Mouse (Mus musculus) macrophage (primary cell): ENCODE measurements around the gene Crabp2. TPM values are rescaled to one million over a fixed set of nuclear protein-coding genes. Genes with fewer than 3 reads are reported as not detected.

ENCODE experiments used
- H3K27ac ChIP-seq: fragments of 350-480 bp; formaldehyde crosslinking; 2 replicates; pipeline ENCODE4 v1.9.0; 2021
- H3K36me3 ChIP-seq: fragments of 350-480 bp; formaldehyde crosslinking; 2 replicates; pipeline ENCODE4 v1.9.0; 2021; ENCODE audit errors: inconsistent target
- H3K4me3 ChIP-seq: fragments of 350-480 bp; formaldehyde crosslinking; 2 replicates; pipeline ENCODE4 v1.9.0; 2021; ENCODE audit errors: inconsistent target
- H3K79me2 ChIP-seq: fragments of 350-480 bp; formaldehyde crosslinking; 2 replicates; pipeline ENCODE4 v1.9.0; 2021; ENCODE audit errors: inconsistent target
- WGBS: methylation state at CpG from one replicate; pipeline ENCODE4 v1.1.7; 2026; ENCODE audit warnings: inconsistent platforms; ENCODE audit not compliant: missing documents; 5-methylcytosine and 5-hydroxymethylcytosine counted together
- polyA plus RNA-seq: library from polyadenylated mRNA; stranded (reverse); fragments of 250-400 nt; gene quantifications from 3 replicates; pipeline ENCODE4 v1.2.4, GENCODE M21; 2018; ENCODE audit warnings: inconsistent platforms

Crabp2 gene
- polyA plus RNA-seq, 1 experiment from 2014 or later = not detected

DNA sequence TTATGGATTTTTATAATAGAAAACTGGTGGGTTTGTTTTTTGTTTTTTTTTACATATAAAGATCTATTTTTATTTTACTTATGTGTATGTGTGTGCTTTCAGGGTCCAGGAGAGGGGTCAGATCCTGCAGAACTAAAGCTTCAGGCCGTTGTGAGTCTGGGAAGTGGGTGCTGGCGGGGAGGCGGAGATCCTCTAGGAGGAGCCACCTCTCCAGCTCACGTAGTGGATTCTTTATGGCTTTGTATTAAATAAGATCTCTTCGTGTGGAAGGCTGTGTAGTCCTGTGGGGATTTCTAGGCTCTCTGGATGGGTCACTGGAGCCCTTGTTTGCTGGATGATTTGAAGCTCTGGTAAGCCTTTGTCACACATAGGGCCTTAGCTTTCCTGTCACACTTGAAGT lies 7.9 kb upstream of the Crabp2 start:
- Histone ChIP-seq H3K36me3 (peaks cover 54% of the 10 kb centered on the region), H3K27ac (no peak overlapping the region), H3K79me2 (peaks cover 20% of the 10 kb centered on the region), H3K4me3 (no peak overlapping the region)
- WGBS = 88% methylated on average over 5 of the region's 5 CpGs

DNA sequence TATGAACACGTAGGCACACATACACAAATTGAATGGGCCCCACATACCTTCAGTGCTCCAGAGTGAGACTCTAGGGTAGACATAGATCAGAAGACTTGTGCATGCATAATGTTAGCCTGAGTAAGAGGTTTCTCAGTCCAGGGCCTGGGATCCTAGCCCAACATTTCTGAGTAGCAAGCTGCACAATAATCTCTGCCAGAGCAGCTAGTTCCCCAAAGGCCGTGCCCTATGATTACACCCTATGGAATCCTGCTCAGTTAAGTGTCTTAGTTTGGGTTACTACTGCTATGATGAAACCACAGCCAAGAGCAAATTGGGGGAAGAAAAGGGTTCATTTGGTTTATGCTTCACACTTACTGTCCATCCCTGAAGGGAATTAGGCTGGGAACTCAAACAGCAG lies 6.0 kb upstream of the Crabp2 start:
- WGBS = 92% methylated on average over 2 of the region's 2 CpGs
- Histone ChIP-seq H3K79me2 (peaks cover 1% of the 10 kb centered on the region; the same call in 1 of the 2 replicates), H3K4me3 (no peak overlapping the region), H3K27ac (no peak overlapping the region), H3K36me3 (peaks cover 44% of the 10 kb centered on the region)

DNA sequence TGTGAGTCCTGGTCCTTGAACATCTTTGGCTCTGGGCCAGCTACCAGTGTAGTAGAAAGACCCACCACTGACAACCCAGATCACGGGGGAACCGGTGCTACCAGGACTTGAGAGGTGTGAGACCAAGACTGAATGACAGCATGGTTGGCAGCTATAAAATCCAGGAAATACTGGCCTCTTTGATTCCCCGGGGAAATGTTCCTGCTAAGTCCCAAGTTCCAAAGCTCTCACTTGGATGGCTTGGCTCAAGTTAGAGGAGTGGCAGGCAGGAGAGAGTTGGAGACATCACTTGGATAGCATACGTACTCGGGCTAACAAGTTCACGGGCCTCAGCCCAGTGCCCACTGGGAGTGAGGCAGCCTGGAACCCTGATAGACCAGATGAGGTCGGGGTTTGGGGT lies 4.9 kb upstream of the Crabp2 start:
- Histone ChIP-seq H3K27ac (no peak overlapping the region), H3K79me2 (no peaks in the 10 kb centered on the region), H3K4me3 (no peak overlapping the region), H3K36me3 (peaks cover 34% of the 10 kb centered on the region)
- WGBS = 87% methylated on average over 7 of the region's 7 CpGs

DNA sequence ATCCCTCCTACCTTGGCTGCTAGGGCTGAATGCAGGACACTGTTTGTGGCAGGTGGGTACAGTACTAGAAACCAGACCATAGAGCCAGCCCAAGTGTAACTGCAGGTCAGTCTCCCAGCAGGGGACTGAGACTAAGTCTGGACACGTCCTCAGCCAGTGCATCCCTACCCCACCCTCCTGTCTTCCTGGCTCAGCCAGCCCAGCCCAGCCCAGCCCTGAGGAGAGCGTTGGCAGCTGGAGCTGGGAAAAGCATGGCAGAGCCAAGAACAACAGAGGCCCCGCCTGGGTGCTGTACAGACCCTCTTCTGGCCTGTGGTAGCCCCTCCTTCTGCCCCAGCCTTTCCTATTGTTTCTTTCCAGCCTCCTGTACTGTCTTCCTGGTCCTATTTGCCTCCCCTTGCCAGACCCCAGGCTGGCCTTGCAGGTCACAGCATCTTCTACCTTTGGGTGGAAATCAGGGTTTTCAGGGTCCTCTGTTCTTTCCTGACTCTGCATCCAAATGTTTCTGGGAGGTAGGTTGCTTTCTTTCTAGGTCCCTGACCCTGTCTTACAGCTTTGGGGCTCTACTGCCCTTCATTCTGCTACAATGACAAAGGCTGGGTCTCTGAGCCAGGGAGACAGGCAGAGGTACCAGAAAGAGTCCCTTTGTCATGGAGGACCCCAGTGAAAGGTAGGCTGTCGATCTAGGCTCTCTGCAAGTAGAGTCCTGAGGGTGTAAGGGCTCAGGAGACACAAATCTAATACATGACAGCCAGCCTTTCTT lies 3.4 kb upstream of the Crabp2 start:
- no peaks in the 10 kb centered on the region for H3K79me2 ChIP-seq

DNA sequence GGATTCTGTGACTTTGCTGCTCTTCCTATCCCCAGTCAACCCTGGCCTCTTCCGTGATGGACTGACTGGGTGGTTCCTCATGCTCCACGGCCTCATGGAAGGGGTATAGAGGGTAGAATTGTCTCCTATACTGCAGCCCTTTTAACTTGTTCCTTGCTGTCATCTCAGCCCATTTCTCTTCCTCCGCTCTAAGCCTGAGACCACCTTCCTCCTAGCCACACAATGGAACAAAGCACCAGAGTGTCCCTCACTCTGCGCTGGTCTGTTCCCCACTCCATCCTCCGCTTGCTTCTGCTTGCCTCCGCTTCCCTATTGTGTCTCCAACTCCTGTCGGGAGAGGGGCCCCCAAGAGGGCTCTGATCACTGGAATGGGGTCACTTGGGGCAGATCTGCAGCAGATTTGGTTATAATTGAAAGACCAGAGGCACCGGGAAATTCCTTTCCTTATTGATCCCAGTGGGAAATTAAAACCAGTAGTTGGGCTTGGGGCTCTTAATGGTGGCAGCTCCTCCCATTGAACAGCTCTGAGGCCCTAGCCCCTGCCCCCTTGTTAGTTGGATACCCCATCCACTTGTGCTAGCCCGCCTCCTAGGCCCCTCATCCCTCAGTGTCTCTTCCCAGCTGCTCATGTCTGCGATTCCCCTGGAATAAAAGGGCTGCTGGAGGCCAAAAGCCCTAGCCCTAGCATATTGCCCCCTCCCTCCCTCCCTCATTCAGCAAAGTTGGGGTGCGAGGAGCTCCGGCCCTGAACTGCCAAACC lies 2.5 kb upstream of the Crabp2 start:
- Histone ChIP-seq H3K36me3 (peaks cover 10% of the 10 kb centered on the region), H3K79me2 (no peaks in the 10 kb centered on the region), H3K4me3 (no peak overlapping the region), H3K27ac (no peak overlapping the region)
- 52% methylated on average over 12 of the region's 12 CpGs for WGBS

More for the DNA sequence above, 3.4 kb upstream of the Crabp2 start:
- H3K27ac ChIP-seq = no peak overlapping the region
- no peak overlapping the region for H3K4me3 ChIP-seq
- H3K36me3 ChIP-seq = peaks cover 20% of the 10 kb centered on the region
- 50% methylated on average over 2 of the region's 4 CpGs for WGBS

DNA sequence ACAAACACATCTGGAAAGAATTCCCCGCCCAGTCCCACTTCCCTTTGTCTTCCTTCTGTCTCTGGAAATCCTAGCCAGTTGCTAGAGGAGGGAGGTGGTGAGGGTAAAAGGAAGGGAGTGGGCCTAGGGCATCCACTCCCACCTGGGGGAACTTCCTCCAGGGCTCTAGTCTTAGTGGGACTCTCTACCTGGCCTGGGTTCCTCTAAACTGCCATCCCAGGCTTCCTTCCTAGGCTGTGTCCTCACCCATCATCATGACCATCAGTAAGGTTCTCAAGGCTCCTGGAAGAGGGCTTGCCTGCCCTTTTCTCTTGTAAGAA lies 2.0 kb upstream of the Crabp2 start:
- H3K36me3 ChIP-seq = peaks cover 5% of the 10 kb centered on the region
- no peak overlapping the region for H3K27ac ChIP-seq
- no peaks in the 10 kb centered on the region for H3K79me2 ChIP-seq
- 29% methylated on average over 1 of the region's 1 CpGs for WGBS
- H3K4me3 ChIP-seq = no peak overlapping the region

DNA sequence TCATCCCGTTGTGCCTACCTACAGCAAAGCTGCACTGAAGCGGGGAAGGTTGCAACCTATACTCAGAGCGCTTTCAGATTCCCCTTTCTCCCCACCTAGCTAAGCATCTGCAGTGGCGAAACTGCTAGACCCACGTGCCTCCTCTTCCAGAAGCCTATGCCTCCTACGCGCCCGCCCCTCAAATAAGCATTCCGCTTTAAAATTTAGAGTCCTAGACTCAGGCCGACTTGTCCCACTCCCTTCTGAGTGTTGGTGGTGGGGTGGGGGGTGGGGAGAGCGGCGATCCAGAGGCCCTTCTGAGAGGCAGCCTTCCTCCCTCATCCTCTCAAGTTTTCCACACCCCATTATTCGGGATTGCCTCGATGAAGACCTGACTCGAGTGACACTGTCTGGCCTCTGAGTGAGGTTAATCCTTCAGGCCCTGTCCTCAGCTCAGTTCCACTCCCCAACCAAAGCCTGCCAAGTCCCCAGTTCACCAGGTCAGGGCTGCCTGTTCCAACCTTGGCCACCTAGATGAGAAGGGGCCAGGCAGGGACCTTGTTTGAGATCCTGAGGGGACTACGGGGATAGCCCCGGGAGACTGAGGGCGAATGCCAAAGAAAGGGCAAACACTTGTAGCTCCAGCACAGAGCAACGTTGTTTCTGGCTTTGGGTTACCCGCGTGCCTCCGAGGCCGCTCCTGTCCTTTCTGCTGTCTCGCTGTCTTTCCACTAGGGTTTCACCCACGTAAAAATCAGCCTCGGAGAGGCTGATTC lies 1.2 kb upstream of the Crabp2 start:
- Histone ChIP-seq H3K4me3 (no peak overlapping the region), H3K27ac (no peak overlapping the region), H3K79me2 (no peaks in the 10 kb centered on the region), H3K36me3 (no peaks in the 10 kb centered on the region)
- 8% methylated on average over 26 of the region's 26 CpGs for WGBS

DNA sequence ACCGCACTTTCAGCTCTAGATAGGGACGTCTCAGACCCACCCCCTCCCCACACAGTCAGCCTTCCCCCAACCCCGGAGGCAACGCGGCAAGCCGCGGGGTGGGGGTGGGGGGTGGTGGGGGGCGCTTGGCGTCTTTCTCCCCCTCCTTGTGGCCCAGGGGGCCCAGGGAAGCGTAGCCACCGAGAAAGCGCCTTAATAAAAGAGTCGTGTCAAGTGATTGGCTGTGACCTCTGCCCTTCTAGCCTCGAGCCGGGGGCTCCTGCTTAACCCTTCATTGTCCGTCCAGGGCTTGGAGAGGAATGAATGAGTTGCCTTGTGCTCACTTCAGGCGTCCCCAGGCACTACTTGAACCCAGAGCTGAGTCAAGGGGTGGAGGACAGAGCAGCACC lies 661 bp upstream of the Crabp2 start:
- WGBS = 4% methylated on average over 8 of the region's 17 CpGs
- no peak overlapping the region for H3K27ac ChIP-seq
- H3K36me3 ChIP-seq = no peaks in the 10 kb centered on the region
- no peak overlapping the region for H3K4me3 ChIP-seq
- no peaks in the 10 kb centered on the region for H3K79me2 ChIP-seq

DNA sequence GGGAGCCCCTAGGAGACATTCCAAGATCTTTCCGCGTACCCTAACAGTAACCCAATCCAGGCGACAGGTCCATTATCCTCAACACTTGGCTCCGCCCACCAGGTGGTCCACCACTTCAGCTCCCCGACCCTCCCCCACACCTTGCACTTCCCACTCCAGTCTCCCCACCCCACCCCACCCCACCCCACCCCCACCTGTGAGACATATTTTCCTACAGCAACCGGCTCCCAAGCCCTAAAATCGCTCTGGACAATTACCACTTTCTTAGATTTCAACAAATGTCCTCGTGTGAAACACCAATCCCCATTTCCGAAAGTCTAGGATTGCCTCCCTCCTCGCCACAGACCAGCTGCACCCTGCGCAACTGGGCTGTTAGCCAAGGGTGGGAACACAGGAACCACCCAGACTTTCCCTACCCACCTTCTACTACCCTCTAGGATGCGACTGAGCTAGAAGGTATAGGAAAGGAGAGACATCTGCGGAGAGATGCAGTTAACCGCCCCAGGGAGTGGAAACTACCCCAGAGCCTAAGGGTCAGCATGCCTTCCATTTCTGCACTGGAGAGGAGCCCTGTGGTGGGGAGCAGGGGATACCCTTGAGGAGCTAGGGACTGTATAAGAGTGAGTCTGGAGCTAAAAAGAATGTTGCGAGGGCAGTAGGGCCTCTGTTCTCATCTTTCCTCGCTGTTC lies 944 bp downstream of the Crabp2 start:
- Histone ChIP-seq H3K36me3 (no peaks in the 10 kb centered on the region), H3K27ac (no peak overlapping the region), H3K4me3 (no peak overlapping the region), H3K79me2 (no peaks in the 10 kb centered on the region)
- 22% methylated on average over 15 of the region's 16 CpGs for WGBS

DNA sequence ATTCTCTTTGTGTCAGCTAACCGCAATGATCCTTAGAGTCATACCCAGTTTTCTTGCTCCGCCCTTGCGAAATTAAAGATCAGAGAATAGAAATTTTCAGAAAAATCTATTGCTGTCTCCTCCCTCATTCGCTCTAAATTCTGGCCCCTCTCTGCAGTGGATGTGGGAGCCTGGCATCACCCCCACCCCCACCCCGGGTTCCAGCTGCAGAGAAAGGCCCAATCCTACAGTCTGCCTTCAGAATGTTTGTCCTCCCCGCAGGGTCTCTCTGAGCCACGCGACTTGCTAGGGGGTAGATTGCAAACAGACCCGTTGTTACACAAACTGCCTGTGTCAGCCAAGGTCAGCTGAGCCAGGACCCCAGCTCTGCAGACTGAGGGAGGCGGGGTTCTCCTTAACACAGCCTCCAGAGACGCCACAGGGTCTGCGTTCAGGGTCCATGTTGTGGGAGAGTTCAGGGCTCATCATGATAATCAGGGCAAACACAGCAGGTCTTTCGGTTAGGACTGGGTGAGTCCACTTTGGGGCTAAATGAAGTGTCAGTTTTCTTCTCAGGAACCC lies 1.6 kb downstream of the Crabp2 start:
- H3K79me2 ChIP-seq = no peaks in the 10 kb centered on the region
- WGBS = 37% methylated on average over 13 of the region's 13 CpGs
- H3K4me3 ChIP-seq = no peak overlapping the region
- no peaks in the 10 kb centered on the region for H3K36me3 ChIP-seq
- H3K27ac ChIP-seq = no peak overlapping the region

DNA sequence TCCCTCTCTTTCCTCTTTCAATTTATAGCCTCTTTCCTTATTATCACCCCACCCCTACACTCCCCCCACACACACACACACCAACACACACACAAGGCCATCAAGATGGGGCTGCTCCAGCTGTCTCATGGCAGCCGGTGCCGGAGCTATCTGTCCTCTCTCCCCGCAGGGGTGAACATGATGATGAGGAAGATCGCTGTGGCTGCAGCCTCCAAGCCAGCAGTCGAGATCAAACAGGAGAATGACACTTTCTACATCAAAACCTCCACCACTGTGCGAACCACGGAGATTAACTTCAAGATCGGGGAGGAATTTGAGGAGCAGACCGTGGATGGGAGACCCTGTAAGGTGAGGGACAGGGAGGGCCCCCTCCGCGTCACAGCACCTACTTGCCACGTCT lies 3.5 kb downstream of the Crabp2 start:
- no peaks in the 10 kb centered on the region for H3K79me2 ChIP-seq
- no peaks in the 10 kb centered on the region for H3K36me3 ChIP-seq
- no peak overlapping the region for H3K4me3 ChIP-seq
- no peak overlapping the region for H3K27ac ChIP-seq
- 22% methylated on average over 12 of the region's 12 CpGs for WGBS

DNA sequence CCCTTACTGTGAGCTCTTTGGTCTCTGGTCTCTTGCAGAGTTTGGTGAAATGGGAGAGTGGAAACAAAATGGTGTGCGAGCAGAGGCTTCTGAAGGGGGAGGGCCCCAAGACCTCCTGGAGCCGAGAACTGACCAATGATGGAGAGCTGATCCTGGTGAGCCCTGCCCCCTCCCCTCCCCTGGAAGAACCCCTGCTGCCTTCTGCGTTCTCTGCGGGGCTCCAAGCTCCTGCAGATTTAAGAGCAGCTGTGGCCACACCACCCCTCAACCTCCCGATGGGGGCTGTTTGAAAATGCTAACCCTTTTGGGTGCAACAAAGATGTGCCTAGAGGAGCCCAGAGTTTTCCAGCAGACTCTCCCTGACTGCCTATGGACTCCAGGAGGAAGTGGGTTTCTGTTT lies 4.0 kb downstream of the Crabp2 start:
- 7% methylated on average over 5 of the region's 5 CpGs for WGBS
- H3K27ac ChIP-seq = no peak overlapping the region
- no peaks in the 10 kb centered on the region for H3K79me2 ChIP-seq
- no peak overlapping the region for H3K4me3 ChIP-seq
- H3K36me3 ChIP-seq = no peaks in the 10 kb centered on the region

DNA sequence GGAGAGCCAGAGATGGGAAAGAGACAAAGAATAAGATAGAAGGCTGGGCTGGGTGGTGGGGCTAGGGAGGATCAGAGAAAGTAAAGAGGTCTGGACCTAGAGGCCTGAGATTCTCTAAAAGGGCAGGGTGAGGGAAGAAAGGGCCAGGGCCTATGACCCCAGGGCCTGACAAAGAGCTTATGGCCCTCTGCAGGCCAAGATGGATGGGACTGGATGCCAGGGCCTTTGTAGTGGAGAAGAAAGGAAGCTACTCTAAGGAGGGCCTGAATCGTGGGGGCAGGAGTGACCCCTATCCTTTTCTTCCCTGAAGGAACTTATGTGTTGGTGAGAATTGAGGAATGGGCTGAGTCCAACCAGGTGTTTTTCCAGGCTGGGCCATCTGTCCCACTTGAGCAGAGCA lies 9.6 kb downstream of the Crabp2 start:
- Histone ChIP-seq H3K4me3 (no peak overlapping the region), H3K79me2 (no peaks in the 10 kb centered on the region), H3K36me3 (no peaks in the 10 kb centered on the region), H3K27ac (no peak overlapping the region)
- WGBS = 80% methylated on average over 1 of the region's 1 CpGs

DNA sequence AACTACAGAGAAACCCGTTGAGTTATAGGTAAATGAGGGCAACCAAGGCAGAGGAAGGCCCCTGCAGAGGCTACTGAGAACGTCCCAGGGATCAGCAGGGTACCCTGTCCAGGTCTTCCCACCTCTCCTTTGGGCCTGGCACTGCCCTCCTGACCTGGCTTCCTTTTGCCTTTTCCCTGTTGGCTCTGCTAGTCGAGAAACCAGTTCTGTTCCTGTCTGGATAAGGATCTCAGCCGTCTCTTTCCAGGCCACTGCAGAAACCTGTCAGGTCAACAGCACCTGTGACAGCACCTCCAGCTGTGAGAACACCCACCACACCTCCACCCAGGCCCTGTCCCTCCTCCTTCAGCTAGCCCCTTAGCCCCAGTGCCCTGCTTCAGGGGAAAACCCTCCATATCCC lies 10.0 kb downstream of the Crabp2 start:
- Histone ChIP-seq H3K4me3 (no peak overlapping the region), H3K36me3 (no peaks in the 10 kb centered on the region), H3K79me2 (no peaks in the 10 kb centered on the region), H3K27ac (no peak overlapping the region)
- WGBS = 46% methylated on average over 4 of the region's 4 CpGs
